Mouse (Mus musculus) adrenal gland, adult 8-10 months (tissue): ENCODE results near the gene Fto. TPM values are rescaled to one million over a fixed set of nuclear protein-coding genes. Genes with fewer than 3 reads are reported as not detected.

ENCODE experiments used
- DNase-seq: peaks from one replicate; pipeline ENCODE4 v3.0.0; 2022
- total RNA-seq, 4 experiments: library from RNA; stranded (reverse); gene quantifications; 2 replicates each; pipeline ENCODE4 v1.2.4; 2022

Gene Fto
- total RNA-seq, 4 experiments from 2014 or later = 73.8 to 102 (median 86.6) TPM

- DNase-seq = no peak
Measured at GRCm38 (mm10) chr8:91569874-91570273, 256.5 kb downstream of the Fto start.

- no peak for DNase-seq
Measured at GRCm38 (mm10) chr8:91570809-91571208, 257.5 kb downstream of the Fto start.

- no peak for DNase-seq
Measured at GRCm38 (mm10) chr8:91571978-91572377, 258.7 kb downstream of the Fto start.

- no peak for DNase-seq
Measured at GRCm38 (mm10) chr8:91572630-91573029, 259.3 kb downstream of the Fto start.

- DNase-seq = no peak
Measured at GRCm38 (mm10) chr8:91575576-91575975, 262.3 kb downstream of the Fto start.

- no peak for DNase-seq
Measured at GRCm38 (mm10) chr8:91576086-91576917, 263.0 kb downstream of the Fto start.

- DNase-seq = no peak
Measured at GRCm38 (mm10) chr8:91576918-91577241, 263.6 kb downstream of the Fto start.

GRCm38 (mm10) chr8:91577605-91578004, 264.3 kb downstream of the Fto start:
- DNase-seq = no peak

GRCm38 (mm10) chr8:91584620-91585415, 271.5 kb downstream of the Fto start:
- no peak for DNase-seq

GRCm38 (mm10) chr8:91592436-91593105, 279.2 kb downstream of the Fto start:
- DNase-seq = no peak

- no peak for DNase-seq
Measured at GRCm38 (mm10) chr8:91593202-91593781, 280.0 kb downstream of the Fto start.

GRCm38 (mm10) chr8:91599349-91599837, 286.1 kb downstream of the Fto start:
- no peak for DNase-seq

- DNase-seq = no peak
Measured at GRCm38 (mm10) chr8:91603751-91604150, 290.4 kb downstream of the Fto start.

- no peak for DNase-seq
Measured at GRCm38 (mm10) chr8:91605901-91606300, 292.6 kb downstream of the Fto start.

- DNase-seq = no peak
Measured at GRCm38 (mm10) chr8:91607091-91607490, 293.8 kb downstream of the Fto start.

- DNase-seq = no peak
Measured at GRCm38 (mm10) chr8:91611191-91611590, 297.9 kb downstream of the Fto start.

- no peak for DNase-seq
Measured at GRCm38 (mm10) chr8:91611723-91612362, 298.5 kb downstream of the Fto start.

- no peak for DNase-seq
Measured at GRCm38 (mm10) chr8:91612387-91613130, 299.2 kb downstream of the Fto start.

- DNase-seq = no peak
Measured at GRCm38 (mm10) chr8:91613603-91614002, 300.3 kb downstream of the Fto start.

GRCm38 (mm10) chr8:91615196-91615595, 301.9 kb downstream of the Fto start:
- no peak for DNase-seq
